8 mouse cellular contexts compared by ENCODE assay signal in the genomic region with DNA sequence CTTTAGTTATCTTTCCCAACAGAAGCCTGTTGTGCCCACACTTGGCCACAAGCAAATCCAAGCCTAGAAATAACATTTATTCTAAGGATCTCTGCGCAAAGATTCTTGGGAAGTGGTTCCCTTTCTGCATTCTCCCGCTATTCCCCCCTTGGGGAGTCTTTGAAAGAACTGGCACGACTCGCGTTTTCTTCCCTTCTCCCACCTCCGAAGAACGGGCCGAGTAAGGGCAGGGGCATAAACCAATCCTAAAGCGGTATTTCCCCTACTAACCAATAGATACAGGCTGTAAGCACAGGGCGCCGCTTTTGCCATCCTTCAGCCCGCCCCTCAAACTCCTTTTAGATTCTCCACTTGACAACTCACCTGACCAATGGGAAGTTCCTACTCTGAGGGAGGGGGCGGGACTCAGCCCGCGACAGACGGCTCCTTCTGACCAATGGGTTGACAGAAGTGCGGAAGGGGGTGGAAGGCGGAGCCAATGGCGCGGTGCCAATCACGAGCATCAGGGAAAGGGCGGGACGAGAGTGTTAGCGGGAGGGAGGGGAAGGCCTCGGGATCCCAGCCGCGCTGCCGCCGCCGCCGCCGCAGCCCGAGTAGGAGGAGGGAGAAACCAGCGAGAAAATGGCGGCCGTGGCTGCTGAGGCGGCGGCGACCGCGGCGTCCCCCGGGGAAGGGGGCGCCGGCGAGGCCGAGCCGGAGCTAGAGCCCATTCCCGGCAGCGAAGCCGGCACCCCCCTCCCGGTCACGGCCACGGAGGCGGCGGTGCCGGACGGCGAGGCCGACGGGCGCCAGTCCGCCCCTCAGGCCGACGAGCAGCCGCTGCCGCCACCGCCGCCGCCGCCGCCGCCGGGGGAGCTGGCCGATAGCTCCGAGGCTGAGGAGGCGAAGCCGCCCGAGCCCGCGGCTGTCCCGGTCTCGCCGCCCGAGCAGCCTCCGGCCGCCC. TPM values are rescaled to one million over a fixed set of nuclear protein-coding genes. Genes with fewer than 3 reads are reported as not detected.
DNase-seq lines count a peak whose midpoint lies in the region; ATAC-seq lines count a peak whose summit lies in the region.

A gene (plus strand): TSS at position 527 of the 943 bp plus-strand sequence.

- peak; percentile 96 for ATAC-seq in inflammation-experienced regulatory T-cells, adult 6 months
- peak; percentile 99 for ATAC-seq in megakaryocyte-erythroid progenitor cell, adult 5-6 weeks (replicated peaks; ENCODE audit: low FRiP score, low TSS enrichment, poor library complexity, severe bottlenecking)

- peak; percentile 99 to 100 for DNase-seq in adrenal gland, adult (ENCODE audit: inconsistent age in 2 of 2, low spot score in 1 of 2)
- peak; percentile 99 for DNase-seq in embryo, embryonic 10.5 days (ENCODE audit: low spot score)
- DNase-seq in gastrocnemius, postnatal 14 days, result peak; percentile 100
- peak; percentile 99 to 100 for DNase-seq in left cerebral cortex, postnatal 10 days (ENCODE audit: extremely low spot score in 1 of 2, low spot score in 2 of 2)
- peak; percentile 99 for DNase-seq in right cerebral cortex, postnatal 25 days
- DNase-seq in urinary bladder, postnatal 4 days (ENCODE audit: low spot score in 2 of 2), result peak; percentile 99 to 100

- intact Hi-C loops in gastrocnemius, postnatal 14 days (cut with DNase I; ENCODE audit: low total_unique reads), result no loop called here
- intact Hi-C loops in left cerebral cortex, postnatal 10 days (cut with DNase I), result loop anchor here (5.0 to 10.0 kb wide), 2 partner anchors 54 to 187 kb away; no protein-coding TSS in a partner anchor

RNA-seq across cellular contexts. Expression of the gene that starts here (rescaled TPM):
- total RNA-seq in gastrocnemius, postnatal 14 days (2021), result 10 to 100 TPM; 14.6 to 15.6 TPM
- 10 to 100 TPM; 23.5 to 33.3 (median 26.3) TPM for polyA plus RNA-seq in inflammation-experienced regulatory T-cells, adult 6 months (2017; shearing (Covaris generic))
- 10 to 100 TPM; 59.1 to 59.3 TPM for total RNA-seq in left cerebral cortex, postnatal 10 days (2021)
- total RNA-seq in megakaryocyte-erythroid progenitor cell, adult 5-6 weeks (2014; fragmentation: Nextera tagmentation), result 55.1 TPM in 2 replicates
- total RNA-seq in megakaryocyte-erythroid progenitor cell, adult 5-6 weeks (2017), result 29.4 and 36.7 TPM in 2 replicates

Comparison
In these comparisons a context has a peak if more than half of its experiments do, and no peak if none do; other contexts are left out.
1. Peak in every context shown above with its lines: DNase-seq and ATAC-seq.